Mouse (Mus musculus) olfactory bulb, adult 2 months (tissue): ENCODE measurements around the gene Gstm1.

ENCODE experiments used
- CTCF ChIP-seq: fragments of 200-500 bp; IDR thresholded peaks from 2 replicates; pipeline ENCODE4 v1.5.1; 2012; ENCODE audit warnings: low read depth, mild to moderate bottlenecking, low read length, moderate library complexity; ENCODE audit not compliant: insufficient read depth
- POLR2A ChIP-seq: fragments of 200-500 bp; IDR thresholded peaks from 2 replicates; pipeline ENCODE4 v1.6.1; 2012; ENCODE audit warnings: mild to moderate bottlenecking, low read depth, low read length, moderate library complexity; ENCODE audit not compliant: insufficient read depth

GRCm38 (mm10) chr3:108048306-108048705 lies 30.5 kb upstream of the Gstm1 start:
- no peak for TF ChIP-seq CTCF
- no peak for TF ChIP-seq POLR2A
